ENCODE assay signal across 10 mouse cellular contexts in genomic region chr12:4006079-4006478, GRCm38 (mm10). TPM values are rescaled to one million over a fixed set of nuclear protein-coding genes. Genes with fewer than 3 reads are reported as not detected.
A peak's percentile ranks its signal among the peaks of the same experiment; 100 is the strongest.
DNase-seq lines count a peak whose midpoint lies in the region; TF ChIP-seq lines count a peak whose summit lies in the region.
"Had no signal": no experiment of that assay in that cellular context is flagged by ENCODE, and none has a peak within 500 bp of the region (broad histone marks: within the 10 kb centered on the region; RNA-seq: fewer than 3 reads in every experiment).

No protein-coding gene starts in this region.

- 8% methylated on average over 7 of the region's 7 CpGs for WGBS in cerebellum, adult 2 months

- H3K27me3 ChIP-seq in cerebellum, adult 2 months (ENCODE audit: control insufficient read depth, insufficient read depth, low read length) = no peaks in the 10 kb centered on the region
- H3K27me3 ChIP-seq: embryonic facial prominence, embryonic 12.5 days; liver, embryonic 13.5 days had no signal

- peaks cover 47% of the 10 kb centered on the region for H3K4me1 ChIP-seq in cerebellum, adult 2 months (ENCODE audit: control insufficient read depth, insufficient read depth, low read length)
- H3K4me1 ChIP-seq: liver, embryonic 13.5 days had no signal

- H3K4me3 ChIP-seq in cerebellum, adult 2 months (replicated peaks; ENCODE audit: insufficient read depth, low read depth, low read length) = no peak overlapping the region
- H3K4me3 ChIP-seq: embryonic facial prominence, embryonic 12.5 days; liver, embryonic 13.5 days had no signal

- no peak for TF ChIP-seq POLR2A in cerebellum, adult 2 months (IDR thresholded peaks at IDR 0.05; ENCODE audit: borderline replicate concordance, insufficient read depth, low read length)

- no peak for TF ChIP-seq CTCF in cerebellum, adult 2 months (IDR thresholded peaks at IDR 0.05; ENCODE audit: borderline replicate concordance, insufficient read depth, low read depth, low read length)

- H3K27ac ChIP-seq in cerebellum, adult 2 months (ENCODE audit: insufficient read depth, low read length) = peak overlapping the region; percentile 99
- H3K27ac ChIP-seq: embryonic facial prominence, embryonic 12.5 days; liver, embryonic 13.5 days had no signal

- peak; percentile 40 to 47 for DNase-seq in left cerebral cortex, adult 18-20 months (ENCODE audit: low spot score in 2 of 2)
- DNase-seq in left cerebral cortex, adult 11 months (ENCODE audit: low spot score) = no peak
- peak; percentile 96 for DNase-seq in brain, adult 2 months (ENCODE audit: low read depth, low spot score)
- DNase-seq in cerebellum, adult 2 months = peak; percentile 82 to 91
- DNase-seq in heart, postnatal 4 days = peak; percentile 38
- no peak for DNase-seq in yolk sac, embryonic 10.5 days (ENCODE audit: low spot score)
- no peak for DNase-seq in kidney, adult 18-20 months
- DNase-seq: liver, embryonic 13.5 days; thymus, postnatal 4 days had no signal

RNA-seq across cellular contexts. Expression of gene Efr3b, which starts 32.6 kb away (rescaled TPM):
- 100 to 1,000 TPM; 110 to 114 TPM for total RNA-seq in left cerebral cortex, adult 18-20 months (2021)
- polyA plus RNA-seq in cerebellum, adult 2 months (2012; rRNA removed) = 83.0 and 83.8 TPM in 2 replicates
- 1 to 10 TPM; 8.4 to 9.6 TPM for total RNA-seq in heart, postnatal 4 days (2021)

RNA-seq across cellular contexts. Expression of gene Pomc, which starts 51.3 kb away (rescaled TPM):
- total RNA-seq in left cerebral cortex, adult 18-20 months (2021) = 1 to 10 TPM; 1.6 to 1.7 TPM
- 3.0 and 4.1 TPM in 2 replicates for polyA plus RNA-seq in cerebellum, adult 2 months (2012; rRNA removed)
- under 1 TPM in 1 of 2 experiments, not detected in 1; 0.29 TPM for total RNA-seq in heart, postnatal 4 days (2021)

Comparison
In these comparisons a context has a peak if more than half of its experiments do, and no peak if none do; other contexts are left out.
1. DNase-seq: peak in left cerebral cortex, adult 18-20 months (2 of 2), brain, adult 2 months (single experiment), cerebellum, adult 2 months (2 of 2) and heart, postnatal 4 days (single experiment); none in left cerebral cortex, adult 11 months (single experiment), yolk sac, embryonic 10.5 days (single experiment) and kidney, adult 18-20 months (single experiment).
2. RNA of gene Efr3b, which starts 32.6 kb away (total RNA-seq): 110 to 114 TPM in left cerebral cortex, adult 18-20 months; 8.4 to 9.6 TPM in heart, postnatal 4 days; every median in the first group is over 10 times any median in the second.